Mouse (Mus musculus) midbrain, postnatal 0 days (tissue): Measurements from ENCODE around the gene Trpm1. TPM values are rescaled to one million over a fixed set of nuclear protein-coding genes. Genes with fewer than 3 reads are reported as not detected.

Experiments used
- ATAC-seq: fragments of 200-750 bp; cut with Nextera tagmentation; 2 replicates; pipeline ENCODE4 v1.8.0; 2017; ENCODE audit warnings: moderate number of reproducible peaks, mild to moderate bottlenecking, moderate TSS enrichment, moderate library complexity; ENCODE audit not compliant: low FRiP score
- DNase-seq: peaks from one replicate; pipeline ENCODE4 v3.0.0-alpha.2; 2015; ENCODE audit warnings: low spot score
- H3K27ac ChIP-seq: fragments of 300-500 bp; sonication (generic); 2 replicates; pipeline ENCODE4 v1.5.1; 2014; ENCODE audit warnings: low read depth, mild to moderate bottlenecking, low read length, mixed read lengths
- H3K27me3 ChIP-seq: fragments of 300-500 bp; sonication (generic); 2 replicates; pipeline ENCODE4 v1.6.1; 2014; ENCODE audit warnings: low read length, control low read depth, mixed read lengths; ENCODE audit not compliant: insufficient read depth
- H3K36me3 ChIP-seq: fragments of 300-500 bp; sonication (generic); 2 replicates; pipeline ENCODE4 v1.6.1; 2014; ENCODE audit warnings: low read length, control low read depth, mixed read lengths; ENCODE audit not compliant: insufficient read depth
- H3K4me1 ChIP-seq: fragments of 300-500 bp; sonication (generic); 2 replicates; pipeline ENCODE4 v1.6.1; 2014; ENCODE audit warnings: mild to moderate bottlenecking, control low read depth, antibody characterized with exemption, low read length, mixed read lengths; ENCODE audit not compliant: insufficient read depth
- H3K4me2 ChIP-seq: fragments of 300-500 bp; sonication (generic); 2 replicates; pipeline ENCODE4 v1.6.1; 2014; ENCODE audit warnings: low read depth, mild to moderate bottlenecking, low read length, mixed read lengths; ENCODE audit not compliant: poor library complexity, severe bottlenecking
- H3K4me3 ChIP-seq: fragments of 300-500 bp; sonication (generic); 2 replicates; pipeline ENCODE4 v1.5.1; 2014; ENCODE audit warnings: low read depth, mild to moderate bottlenecking, low read length, moderate library complexity
- H3K9ac ChIP-seq: fragments of 300-500 bp; sonication (generic); replicated peaks from 2 replicates; pipeline ENCODE4 v1.6.1; 2014; ENCODE audit warnings: mild to moderate bottlenecking, low read length, moderate library complexity, mixed read lengths; ENCODE audit not compliant: poor library complexity, severe bottlenecking
- H3K9me3 ChIP-seq: fragments of 300-500 bp; sonication (generic); 2 replicates; pipeline ENCODE4 v1.6.1; 2016; ENCODE audit warnings: low read length, control low read depth
- CTCF ChIP-seq: IDR thresholded peaks from 2 replicates; pipeline ENCODE4 v1.5.1; 2016; ENCODE audit warnings: antibody characterized with exemption, mild to moderate bottlenecking
- WGBS: fragments of 180-500 bp; shearing (Covaris S2); extraction: QIAGEN DNeasy Blood & Tissue Kit; methylation state at CpG from one replicate; pipeline ENCODE4 v1.1.7; 2014; 5-methylcytosine and 5-hydroxymethylcytosine counted together
- polyA plus RNA-seq: library from polyadenylated mRNA; unstranded; fragments of >200 nt; fragmentation: Nextera tagmentation; extraction: Ambion mirVana; gene quantifications from 2 replicates; pipeline ENCODE4 v1.2.1, GENCODE M21; 2015
- total RNA-seq: library from RNA; depleted of rRNA; stranded (reverse); fragments of >200 nt; gene quantifications from 2 replicates; pipeline ENCODE4 v1.2.3, GENCODE M21; 2014

Trpm1 gene
- total and polyA plus RNA-seq, 2 experiments from 2014 or later: 0.16 to 0.63 TPM

GRCm38 (mm10) chr7:64226339-64227194 is 72.9 kb downstream of the Trpm1 start:
- no peak overlapping the region for H3K9ac ChIP-seq
- no peak overlapping the region for H3K4me3 ChIP-seq
- no peak overlapping the region for H3K27ac ChIP-seq
- H3K4me2 ChIP-seq: no peak overlapping the region
- no peaks in the 10 kb centered on the region for H3K9me3 ChIP-seq
- ATAC-seq (no peak), DNase-seq (no peak)
- no peaks in the 10 kb centered on the region for H3K4me1 ChIP-seq
- no peaks in the 10 kb centered on the region for H3K27me3 ChIP-seq
- 75% methylated on average over 27 of the region's 27 CpGs for WGBS
- no peaks in the 10 kb centered on the region for H3K36me3 ChIP-seq
- no peak for TF ChIP-seq CTCF

- Histone ChIP-seq H3K4me2 (no peak overlapping the region), H3K4me1 (no peaks in the 10 kb centered on the region), H3K36me3 (no peaks in the 10 kb centered on the region), H3K9ac (no peak overlapping the region), H3K27me3 (no peaks in the 10 kb centered on the region), H3K9me3 (no peaks in the 10 kb centered on the region), H3K27ac (no peak overlapping the region), H3K4me3 (no peak overlapping the region)
- ATAC-seq (no peak), DNase-seq (no peak)
- 81% methylated on average over 5 of the region's 5 CpGs for WGBS
- no peak for TF ChIP-seq CTCF
These were observed 74.0 kb downstream of the Trpm1 start for GRCm38 (mm10) chr7:64227586-64227985.

GRCm38 (mm10) chr7:64228300-64228699 is 74.7 kb downstream of the Trpm1 start:
- no peaks in the 10 kb centered on the region for H3K4me1 ChIP-seq
- ATAC-seq (no peak), DNase-seq (no peak)
- no peaks in the 10 kb centered on the region for H3K27me3 ChIP-seq
- no peak overlapping the region for H3K27ac ChIP-seq
- H3K4me2 ChIP-seq: no peak overlapping the region
- no peaks in the 10 kb centered on the region for H3K36me3 ChIP-seq
- no peak overlapping the region for H3K9ac ChIP-seq
- no peak overlapping the region for H3K4me3 ChIP-seq
- WGBS: 85% methylated on average over 2 of the region's 2 CpGs
- TF ChIP-seq CTCF: no peak
- no peaks in the 10 kb centered on the region for H3K9me3 ChIP-seq

- Histone ChIP-seq H3K4me3 (no peak overlapping the region), H3K9me3 (no peaks in the 10 kb centered on the region), H3K4me2 (no peak overlapping the region), H3K36me3 (no peaks in the 10 kb centered on the region), H3K9ac (no peak overlapping the region), H3K27me3 (no peaks in the 10 kb centered on the region), H3K4me1 (no peaks in the 10 kb centered on the region), H3K27ac (no peak overlapping the region)
- 95% methylated on average over 8 of the region's 8 CpGs for WGBS
- TF ChIP-seq CTCF: no peak
- ATAC-seq (no peak), DNase-seq (no peak)
These were observed 76.3 kb downstream of the Trpm1 start for GRCm38 (mm10) chr7:64229911-64230310.

GRCm38 (mm10) chr7:64231001-64231400 is 77.4 kb downstream of the Trpm1 start:
- H3K4me3 ChIP-seq: no peak overlapping the region
- H3K27me3 ChIP-seq: no peaks in the 10 kb centered on the region
- no peak for TF ChIP-seq CTCF
- 96% methylated on average over 1 of the region's 1 CpGs for WGBS
- H3K4me1 ChIP-seq: no peaks in the 10 kb centered on the region
- ATAC-seq (no peak), DNase-seq (no peak)
- no peak overlapping the region for H3K9ac ChIP-seq
- no peak overlapping the region for H3K27ac ChIP-seq
- no peaks in the 10 kb centered on the region for H3K9me3 ChIP-seq
- no peaks in the 10 kb centered on the region for H3K36me3 ChIP-seq
- H3K4me2 ChIP-seq: no peak overlapping the region

- no peak overlapping the region for H3K4me2 ChIP-seq
- TF ChIP-seq CTCF: no peak
- 38% methylated on average over 2 of the region's 2 CpGs for WGBS
- no peak overlapping the region for H3K9ac ChIP-seq
- no peak overlapping the region for H3K4me3 ChIP-seq
- DNase-seq: no peak
- no peak overlapping the region for H3K27ac ChIP-seq
- H3K27me3 ChIP-seq: no peaks in the 10 kb centered on the region
- no peaks in the 10 kb centered on the region for H3K36me3 ChIP-seq
- no peaks in the 10 kb centered on the region for H3K9me3 ChIP-seq
- ATAC-seq: no peak
- no peaks in the 10 kb centered on the region for H3K4me1 ChIP-seq
These were observed 78.4 kb downstream of the Trpm1 start for GRCm38 (mm10) chr7:64231996-64232395.
